Mouse (Mus musculus) myocyte (in vitro differentiated cells): ENCODE measurements around the gene Mlc1. TPM values are rescaled to one million over a fixed set of nuclear protein-coding genes. Genes with fewer than 3 reads are reported as not detected.

Experiments used
- H3K27me3 ChIP-seq: one replicate; pipeline ENCODE4 v1.6.1; 2011; ENCODE audit not compliant: control insufficient read depth, insufficient read depth, insufficient read length
- H3K36me3 ChIP-seq: one replicate; pipeline ENCODE4 v1.6.1; 2011; ENCODE audit not compliant: control insufficient read depth, insufficient read depth
- H3K4me2 ChIP-seq: one replicate; pipeline ENCODE4 v1.6.1; 2011; ENCODE audit warnings: low read depth, control low read depth
- H3K4me3 ChIP-seq: one replicate; pipeline ENCODE4 v1.5.1; 2011; ENCODE audit warnings: mild to moderate bottlenecking, control low read depth, moderate library complexity
- H3K79me2 ChIP-seq: one replicate; pipeline ENCODE4 v1.6.1; 2011; ENCODE audit not compliant: control insufficient read depth, insufficient read depth
- H3ac ChIP-seq: one replicate; pipeline ENCODE4 v1.6.1; 2011; ENCODE audit not compliant: control insufficient read depth, insufficient read length
- CEBPB ChIP-seq: IDR thresholded peaks from 2 replicates; pipeline ENCODE4 v1.6.1; 2011; ENCODE audit warnings: mild to moderate bottlenecking, moderate library complexity; ENCODE audit not compliant: poor library complexity, insufficient read depth, severe bottlenecking
- E2F4 ChIP-seq: IDR thresholded peaks from one replicate; pipeline ENCODE4 v1.6.1; 2011; ENCODE audit warnings: mild to moderate bottlenecking, control low read depth, moderate library complexity; ENCODE audit not compliant: insufficient read depth
- MAX ChIP-seq: IDR thresholded peaks from one replicate; pipeline ENCODE4 v1.6.1; 2011; ENCODE audit warnings: low read depth, mild to moderate bottlenecking, control low read depth
- MYOD1 ChIP-seq, 3 experiments: IDR thresholded peaks; one replicate each; pipeline ENCODE4 v1.6.1; 2011; ENCODE audit warnings: control low read depth in 2 of 3, low read depth in 2 of 3, mild to moderate bottlenecking in 2 of 3, moderate library complexity in 1 of 3; ENCODE audit not compliant: insufficient read length in 2 of 3, control insufficient read depth in 1 of 3
- MYOG ChIP-seq, 3 experiments: IDR thresholded peaks; one replicate each; pipeline ENCODE4 v1.6.1; 2011; ENCODE audit warnings: control low read depth in 2 of 3, low read depth in 2 of 3, mild to moderate bottlenecking in 2 of 3; ENCODE audit not compliant: insufficient read length in 2 of 3, control insufficient read depth in 1 of 3, insufficient read depth in 1 of 3
- POLR2A ChIP-seq: IDR thresholded peaks from one replicate; pipeline ENCODE4 v1.6.1; 2011; ENCODE audit warnings: low read depth, mild to moderate bottlenecking, control low read depth, moderate library complexity; ENCODE audit not compliant: insufficient read length
- POLR2AphosphoS2 ChIP-seq: IDR thresholded peaks from one replicate; pipeline ENCODE4 v1.6.1; 2011; ENCODE audit warnings: low read depth, control low read depth; ENCODE audit not compliant: insufficient read length
- REST ChIP-seq: IDR thresholded peaks from one replicate; pipeline ENCODE4 v1.6.1; 2011; ENCODE audit warnings: mild to moderate bottlenecking, control low read depth, moderate library complexity; ENCODE audit not compliant: insufficient read depth, insufficient read length
- SRF ChIP-seq: IDR thresholded peaks from one replicate; pipeline ENCODE4 v1.6.1; 2011; ENCODE audit warnings: low read depth; ENCODE audit not compliant: control insufficient read depth, insufficient read length
- TCF12 ChIP-seq: IDR thresholded peaks from one replicate; pipeline ENCODE4 v1.6.1; 2011; ENCODE audit warnings: mild to moderate bottlenecking, control low read depth; ENCODE audit not compliant: poor library complexity, insufficient read depth, severe bottlenecking
- TCF3 ChIP-seq: IDR thresholded peaks from one replicate; pipeline ENCODE4 v1.6.1; 2011; ENCODE audit warnings: low read depth, control low read depth; ENCODE audit not compliant: insufficient read length
- USF1 ChIP-seq: IDR thresholded peaks from one replicate; pipeline ENCODE4 v1.6.1; 2011; ENCODE audit warnings: low read depth, mild to moderate bottlenecking, control low read depth, moderate library complexity
- polyA plus RNA-seq: library from polyadenylated mRNA; unstranded; fragments of >200 nt; fragmentation: generic; extraction: Trizol; gene quantifications from one replicate; pipeline ENCODE4 v1.2.1, GENCODE M21; 2012; ENCODE audit warnings: missing spikeins

Gene Mlc1
- polyA plus RNA-seq, 1 experiment = not detected

DNA sequence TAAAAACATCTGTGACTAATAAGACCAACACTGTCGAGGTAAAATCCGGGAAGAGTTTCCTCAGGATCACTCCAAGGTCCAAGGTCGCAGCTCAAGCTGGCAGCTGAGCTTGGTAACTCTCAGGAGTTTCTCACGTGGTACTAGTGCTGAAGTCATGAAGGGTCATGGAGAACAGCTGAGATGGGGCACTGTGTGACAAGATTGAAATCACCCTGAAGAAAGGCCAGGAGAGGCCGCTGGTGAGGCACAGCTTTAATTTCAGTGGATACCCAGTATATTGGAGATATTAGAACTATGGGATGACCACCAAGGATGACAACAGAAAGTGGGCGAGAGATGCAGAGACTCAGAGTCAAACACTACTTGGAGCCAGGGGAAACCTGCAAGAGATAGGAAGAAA lies 32.0 kb downstream of the Mlc1 start:
- H3K79me2 ChIP-seq = no peaks in the 10 kb centered on the region
- no peak overlapping the region for H3K4me3 ChIP-seq
- TF ChIP-seq TCF3 (no peak), POLR2AphosphoS2 (no peak), MAX (no peak), MYOD1 (IDR thresholded peaks at IDR 0.05; ENCODE audit: control insufficient read depth in 1 of 3, insufficient read length in 2 of 3, low read depth in 2 of 3) (peak in 2 of 3 experiments; percentile 0 to 48), POLR2A (no peak), TCF12 (no peak), USF1 (peak; percentile 23), REST (no peak), E2F4 (no peak), CEBPB (no peak), SRF (no peak), MYOG (IDR thresholded peaks at IDR 0.05; ENCODE audit: control insufficient read depth in 1 of 3, insufficient read depth in 1 of 3, insufficient read length in 2 of 3, low read depth in 2 of 3) (peak in 2 of 3 experiments; percentile 37 to 75)
- H3K4me2 ChIP-seq = no peak overlapping the region
- no peaks in the 10 kb centered on the region for H3K27me3 ChIP-seq
- H3ac ChIP-seq = no peak overlapping the region
- H3K36me3 ChIP-seq = no peaks in the 10 kb centered on the region

DNA sequence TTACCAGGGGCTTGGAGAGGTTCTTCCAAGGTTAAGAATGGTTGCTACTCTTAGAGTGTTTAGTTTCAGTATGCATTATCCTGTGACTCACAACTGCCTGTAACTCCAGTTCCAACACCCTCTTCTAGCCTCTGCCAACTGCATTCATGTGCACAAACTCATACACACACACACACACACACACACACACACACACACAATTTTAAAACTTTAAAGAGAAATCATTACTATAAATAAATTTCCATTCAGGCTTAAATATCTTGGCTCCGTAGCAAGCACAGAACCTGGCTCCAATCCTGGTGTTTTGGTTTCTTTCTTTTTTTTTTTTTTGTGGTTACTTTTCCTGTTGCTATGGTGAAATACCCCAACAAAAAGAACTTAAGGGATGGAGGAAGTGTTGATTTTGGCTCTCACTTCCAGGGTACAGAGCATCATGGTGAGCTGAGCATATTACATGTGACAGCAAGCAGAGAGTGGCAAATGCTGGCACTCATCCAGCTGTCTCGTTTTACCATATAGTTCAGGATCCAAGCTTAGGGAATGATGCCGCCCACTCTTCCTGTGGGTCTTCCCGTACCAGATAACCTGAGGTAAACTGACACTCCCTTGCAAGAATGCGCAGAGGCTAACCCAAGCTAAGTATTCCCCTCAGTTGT lies 34.8 kb downstream of the Mlc1 start:
- no peaks in the 10 kb centered on the region for H3K36me3 ChIP-seq
- no peak overlapping the region for H3ac ChIP-seq
- no peaks in the 10 kb centered on the region for H3K27me3 ChIP-seq
- peak overlapping the region; percentile 10 for H3K4me2 ChIP-seq
- no peak for TF ChIP-seq E2F4
- no peak for TF ChIP-seq TCF3
- TF ChIP-seq POLR2AphosphoS2 = no peak
- no peak for TF ChIP-seq POLR2A
- no peak for TF ChIP-seq REST
- no peak for TF ChIP-seq MAX
- TF ChIP-seq USF1 = no peak
- no peak for TF ChIP-seq CEBPB
- TF ChIP-seq MYOD1 (IDR thresholded peaks at IDR 0.05; ENCODE audit: control insufficient read depth in 1 of 3, insufficient read length in 2 of 3, low read depth in 2 of 3) = no peak
- TF ChIP-seq MYOG (IDR thresholded peaks at IDR 0.05; ENCODE audit: control insufficient read depth in 1 of 3, insufficient read depth in 1 of 3, insufficient read length in 2 of 3, low read depth in 2 of 3) = no peak
- TF ChIP-seq TCF12 = no peak
- no peak for TF ChIP-seq SRF
- H3K79me2 ChIP-seq = no peaks in the 10 kb centered on the region
- H3K4me3 ChIP-seq = no peak overlapping the region

DNA sequence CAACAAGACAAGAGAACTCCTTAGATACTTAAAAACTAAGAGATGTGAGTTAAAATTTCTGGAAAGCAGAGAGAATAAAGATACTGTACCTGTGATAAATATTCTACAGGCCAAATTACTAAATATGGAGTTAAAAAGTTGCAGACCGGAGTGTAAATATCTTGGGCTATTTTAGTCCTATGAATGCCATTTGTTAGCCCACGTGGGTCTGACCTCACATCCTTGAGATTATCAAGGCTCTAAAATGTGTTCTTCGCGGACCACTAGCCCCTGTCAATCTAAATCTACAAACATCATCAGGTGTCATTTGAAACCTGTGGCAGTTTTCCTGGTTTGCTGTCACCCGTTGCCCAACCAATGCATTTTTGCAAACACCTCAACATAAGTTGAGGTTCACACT lies 36.0 kb downstream of the Mlc1 start:
- H3K79me2 ChIP-seq = no peaks in the 10 kb centered on the region

GRCm38 (mm10) chr15:88937291-88937650 lies 41.5 kb downstream of the Mlc1 start:
- TF ChIP-seq MYOD1 (IDR thresholded peaks at IDR 0.05; ENCODE audit: control insufficient read depth in 1 of 3, insufficient read length in 2 of 3, low read depth in 2 of 3) = no peak
- no peak for TF ChIP-seq POLR2AphosphoS2
- TF ChIP-seq MAX = no peak
- TF ChIP-seq SRF = no peak
- no peak for TF ChIP-seq TCF12
- TF ChIP-seq E2F4 = no peak
- TF ChIP-seq REST = no peak

More for the DNA sequence above, 36.0 kb downstream of the Mlc1 start:
- Histone ChIP-seq H3K4me3 (no peak overlapping the region), H3K27me3 (no peaks in the 10 kb centered on the region), H3K36me3 (no peaks in the 10 kb centered on the region), H3ac (no peak overlapping the region), H3K4me2 (no peak overlapping the region)
- TF ChIP-seq USF1 (peak; percentile 71), MAX (no peak)

DNA sequence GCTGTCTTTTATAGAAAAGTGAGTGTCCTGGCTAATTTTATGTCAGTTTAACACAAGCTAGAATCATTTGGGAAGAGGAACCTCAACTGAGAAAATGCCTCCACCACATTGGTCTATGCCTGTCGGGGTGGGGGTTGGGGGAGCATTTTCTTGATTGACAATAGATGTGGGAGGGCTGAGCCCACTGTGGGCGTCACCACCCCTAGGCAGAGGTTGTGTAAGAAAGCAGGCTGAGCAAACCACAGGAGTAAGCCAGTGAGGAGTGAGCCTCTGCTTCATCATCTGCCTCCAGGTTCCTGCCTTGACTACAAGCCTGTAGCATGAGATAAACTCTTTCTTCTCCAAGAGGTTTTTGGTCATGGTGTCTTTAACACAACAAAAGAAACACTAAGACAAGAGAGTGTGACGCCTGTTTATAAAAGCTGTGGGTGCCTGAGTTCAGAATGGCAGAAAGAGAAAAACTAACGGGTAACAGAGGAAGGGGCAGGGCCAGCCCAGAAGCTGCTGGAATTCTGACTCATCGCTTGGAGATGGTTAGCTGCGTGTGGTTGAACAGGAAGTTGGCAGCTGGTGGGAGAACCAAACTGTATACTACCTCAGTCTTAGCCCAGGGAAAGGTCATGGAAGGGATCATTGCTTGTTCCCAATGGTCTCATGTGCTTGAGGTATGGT lies 42.1 kb downstream of the Mlc1 start:
- H3K4me3 ChIP-seq = no peak overlapping the region
- H3ac ChIP-seq = no peak overlapping the region
- H3K4me2 ChIP-seq = peak overlapping the region; percentile 45
- H3K36me3 ChIP-seq = no peaks in the 10 kb centered on the region
- no peaks in the 10 kb centered on the region for H3K79me2 ChIP-seq
- TF ChIP-seq CEBPB (0 out of 2 replicates have a peak, but pooled peaks have one; percentile 58), MYOG (IDR thresholded peaks at IDR 0.05; ENCODE audit: control insufficient read depth in 1 of 3, insufficient read depth in 1 of 3, insufficient read length in 2 of 3, low read depth in 2 of 3) (peak in 1 of 3 experiments; percentile 37), POLR2AphosphoS2 (no peak), TCF3 (no peak)
- H3K27me3 ChIP-seq = no peaks in the 10 kb centered on the region

More at GRCm38 (mm10) chr15:88937291-88937650, 41.5 kb downstream of the Mlc1 start:
- H3K4me3 ChIP-seq = no peak overlapping the region
- H3ac ChIP-seq = no peak overlapping the region
- no peaks in the 10 kb centered on the region for H3K79me2 ChIP-seq
- H3K4me2 ChIP-seq = peak overlapping the region; percentile 45
- no peaks in the 10 kb centered on the region for H3K36me3 ChIP-seq
- H3K27me3 ChIP-seq = no peaks in the 10 kb centered on the region
